Mouse (Mus musculus) midbrain, embryonic 14.5 days (tissue): ENCODE measurements around the gene Krtap9-5. TPM values are rescaled to one million over a fixed set of nuclear protein-coding genes. Genes with fewer than 3 reads are reported as not detected.

Experiments used
- ATAC-seq: fragments of 200-750 bp; cut with Nextera tagmentation; 2 replicates; pipeline ENCODE4 v1.8.0; 2017; ENCODE audit warnings: moderate number of reproducible peaks, moderate library complexity; ENCODE audit not compliant: low FRiP score, low TSS enrichment
- DNase-seq: peaks from one replicate; pipeline ENCODE4 v3.0.0-alpha.2; 2015
- H3K27ac ChIP-seq: fragments of 300-500 bp; sonication (generic); replicated peaks from 2 replicates; pipeline ENCODE4 v1.5.1; 2014; ENCODE audit warnings: mild to moderate bottlenecking, low read depth, low read length, moderate library complexity
- H3K27me3 ChIP-seq: fragments of 300-500 bp; sonication (generic); 2 replicates; pipeline ENCODE4 v1.6.1; 2014; ENCODE audit warnings: low read length, control low read depth, mixed read lengths; ENCODE audit not compliant: control insufficient read depth, insufficient read depth
- H3K36me3 ChIP-seq: fragments of 300-500 bp; sonication (generic); 2 replicates; pipeline ENCODE4 v1.6.1; 2014; ENCODE audit warnings: low read length, control low read depth; ENCODE audit not compliant: control insufficient read depth, insufficient read depth
- H3K4me1 ChIP-seq: fragments of 300-500 bp; sonication (generic); 2 replicates; pipeline ENCODE4 v1.6.1; 2014; ENCODE audit warnings: mild to moderate bottlenecking, antibody characterized with exemption, low read length, control low read depth; ENCODE audit not compliant: control insufficient read depth, insufficient read depth
- H3K4me2 ChIP-seq: fragments of 300-500 bp; sonication (generic); 2 replicates; pipeline ENCODE4 v1.6.1; 2014; ENCODE audit warnings: mild to moderate bottlenecking, low read length, moderate library complexity
- H3K4me3 ChIP-seq: fragments of 300-500 bp; sonication (generic); replicated peaks from 2 replicates; pipeline ENCODE4 v1.5.1; 2014; ENCODE audit warnings: low read depth, low read length
- H3K9ac ChIP-seq: fragments of 300-500 bp; sonication (generic); replicated peaks from 2 replicates; pipeline ENCODE4 v1.6.1; 2014; ENCODE audit warnings: mild to moderate bottlenecking, low read length, moderate library complexity
- H3K9me3 ChIP-seq: fragments of 300-500 bp; sonication (generic); 2 replicates; pipeline ENCODE4 v1.6.1; 2016; ENCODE audit warnings: low read length, control low read depth, mixed read lengths; ENCODE audit not compliant: control insufficient read depth
- WGBS: fragments of 180-500 bp; shearing (Covaris S2); extraction: QIAGEN DNeasy Blood & Tissue Kit; methylation state at CpG from one replicate; pipeline ENCODE4 v1.1.7; 2014; 5-methylcytosine and 5-hydroxymethylcytosine counted together
- polyA plus RNA-seq: library from polyadenylated mRNA; unstranded; fragments of >200 nt; fragmentation: Nextera tagmentation; extraction: Ambion mirVana; gene quantifications from 2 replicates; pipeline ENCODE4 v1.2.1, GENCODE M21; 2014

Gene Krtap9-5
- polyA plus RNA-seq, 1 experiment from 2014 or later: not detected

GRCm38 (mm10) chr11:99999091-99999490 lies 50.8 kb downstream of the Krtap9-5 start:
- H3K9ac ChIP-seq: no peak overlapping the region
- H3K4me2 ChIP-seq: no peak overlapping the region
- no peak for DNase-seq
- no peaks in the 10 kb centered on the region for H3K36me3 ChIP-seq
- H3K27ac ChIP-seq: no peak overlapping the region
- no peaks in the 10 kb centered on the region for H3K4me1 ChIP-seq
- 92% methylated on average over 7 of the region's 7 CpGs for WGBS
- H3K27me3 ChIP-seq: no peaks in the 10 kb centered on the region
- no peaks in the 10 kb centered on the region for H3K9me3 ChIP-seq
- no peak for ATAC-seq
- H3K4me3 ChIP-seq: no peak overlapping the region

Other genes with a start within 250 kb of the Krtap9-5 start
- gene Gm14180, start 214.2 kb upstream of the Krtap9-5 start, polyA plus RNA-seq: not detected in 2 replicates
- not detected in 2 replicates for gene Gm11595, start 175.6 kb upstream of the Krtap9-5 start, polyA plus RNA-seq
- gene Krtap4-8, start 167.8 kb upstream of the Krtap9-5 start, polyA plus RNA-seq: not detected in 2 replicates
- not detected in 2 replicates for gene Krtap4-9, start 163.3 kb upstream of the Krtap9-5 start, polyA plus RNA-seq
- gene Gm11596, start 155.0 kb upstream of the Krtap9-5 start, polyA plus RNA-seq: not detected in 2 replicates
- not detected in 2 replicates for gene Gm11569, start 149.5 kb upstream of the Krtap9-5 start, polyA plus RNA-seq
- not detected in 2 replicates for gene Gm11554, start 144.0 kb upstream of the Krtap9-5 start, polyA plus RNA-seq
- gene Krtap4-13, start 138.6 kb upstream of the Krtap9-5 start, polyA plus RNA-seq: not detected in 2 replicates
- not detected in 2 replicates for gene Gm11564, start 132.8 kb upstream of the Krtap9-5 start, polyA plus RNA-seq
- gene 2300003K06Rik, start 110.4 kb upstream of the Krtap9-5 start, polyA plus RNA-seq: not detected in 2 replicates
- not detected in 2 replicates for gene Krtap4-16, start 96.9 kb upstream of the Krtap9-5 start, polyA plus RNA-seq
- gene Gm11568, start 90.6 kb upstream of the Krtap9-5 start, polyA plus RNA-seq: not detected in 2 replicates
- not detected in 2 replicates for gene Gm11559, start 84.0 kb upstream of the Krtap9-5 start, polyA plus RNA-seq
- not detected in 2 replicates for gene Krtap9-1, start 75.1 kb upstream of the Krtap9-5 start, polyA plus RNA-seq
- not detected in 2 replicates for gene Gm11567, start 69.3 kb upstream of the Krtap9-5 start, polyA plus RNA-seq
- gene Krtap31-1, start 40.6 kb upstream of the Krtap9-5 start, polyA plus RNA-seq: not detected in 2 replicates
- gene Gm11565, start 33.7 kb upstream of the Krtap9-5 start, polyA plus RNA-seq: not detected in 2 replicates
- not detected in 2 replicates for gene Krtap31-2, start 12.2 kb upstream of the Krtap9-5 start, polyA plus RNA-seq
- not detected in 2 replicates for gene Krtap29-1, start 30.6 kb downstream of the Krtap9-5 start, polyA plus RNA-seq
- gene Krtap16-1, start 38.1 kb downstream of the Krtap9-5 start, polyA plus RNA-seq: not detected in 2 replicates
- gene Krtap17-1, start 45.5 kb downstream of the Krtap9-5 start, polyA plus RNA-seq: 0.61 TPM in 1 of 2 replicates, not detected in the other
- not detected in 2 replicates for gene Krt33a, start 67.7 kb downstream of the Krtap9-5 start, polyA plus RNA-seq
- not detected in 2 replicates for gene Krt33b, start 81.4 kb downstream of the Krtap9-5 start, polyA plus RNA-seq
- gene Krt34, start 93.1 kb downstream of the Krtap9-5 start, polyA plus RNA-seq: not detected in 2 replicates
- gene Krt31, start 102.1 kb downstream of the Krtap9-5 start, polyA plus RNA-seq: not detected in 2 replicates
- not detected in 2 replicates for gene Krt32, start 139.8 kb downstream of the Krtap9-5 start, polyA plus RNA-seq
- gene Krt35, start 147.8 kb downstream of the Krtap9-5 start, polyA plus RNA-seq: not detected in 2 replicates
- not detected in 2 replicates for gene Krt36, start 157.2 kb downstream of the Krtap9-5 start, polyA plus RNA-seq
- not detected in 2 replicates for gene Krt13, start 173.1 kb downstream of the Krtap9-5 start, polyA plus RNA-seq
- gene Krt15, start 187.5 kb downstream of the Krtap9-5 start, polyA plus RNA-seq: 0.16 TPM in 1 of 2 replicates, not detected in the other
- 0.72 and 1.4 TPM in 2 replicates for gene Krt19, start 200.2 kb downstream of the Krtap9-5 start, polyA plus RNA-seq
- not detected in 2 replicates for gene Krt9, start 244.8 kb downstream of the Krtap9-5 start, polyA plus RNA-seq